ENCODE assay signal across 10 mouse cellular contexts in genomic region chr13:98390363-98390762, GRCm38 (mm10). TPM values are rescaled to one million over a fixed set of nuclear protein-coding genes. Genes with fewer than 3 reads are reported as not detected.
DNase-seq lines count a peak whose midpoint lies in the region; ATAC-seq and TF ChIP-seq lines count a peak whose summit lies in the region.
"Had no signal": no experiment of that assay in that cellular context is flagged by ENCODE, and none has a peak within 500 bp of the region (broad histone marks: within the 10 kb centered on the region; RNA-seq: fewer than 3 reads in every experiment).

No protein-coding gene starts in this region.

- no peak for TF ChIP-seq CTCF in intestine, postnatal 0 days (IDR thresholded peaks at IDR 0.05; ENCODE audit: low read depth)

- peaks cover 60% of the 10 kb centered on the region for H3K27me3 ChIP-seq in intestine, embryonic 14.5 days (replicated peaks; ENCODE audit: control insufficient read depth, insufficient read depth, low read length)
- H3K27me3 ChIP-seq in intestine, postnatal 0 days (replicated peaks; ENCODE audit: control insufficient read depth, insufficient read depth, low read length): peaks cover 55% of the 10 kb centered on the region
- H3K27me3 ChIP-seq in embryonic facial prominence, embryonic 15.5 days: peaks cover 46% of the 10 kb centered on the region
- peaks cover 42% of the 10 kb centered on the region for H3K27me3 ChIP-seq in hindbrain, embryonic 16.5 days (replicated peaks; ENCODE audit: control insufficient read depth, insufficient read depth, low read length)
- H3K27me3 ChIP-seq: CH12.LX had no signal

- ATAC-seq in intestine, embryonic 14.5 days (replicated peaks; ENCODE audit: low FRiP score, low TSS enrichment, low read depth): no peak
- ATAC-seq in intestine, postnatal 0 days: no peak
- ATAC-seq in embryonic facial prominence, embryonic 15.5 days (ENCODE audit: insufficient number of reproducible peaks, low FRiP score, low TSS enrichment, low read depth): no peak
- no peak for ATAC-seq in hindbrain, embryonic 16.5 days
- no peak for ATAC-seq in inflammation-experienced regulatory T-cells, adult 6 months

- no peak for DNase-seq in intestine, embryonic 14.5 days (ENCODE audit: low spot score)
- DNase-seq in neural tube, embryonic 10.5 days (ENCODE audit: extremely low spot score, low spot score): peak; percentile 44
- no peak for DNase-seq in spleen, postnatal 4 days (ENCODE audit: low spot score in 2 of 2)
- DNase-seq in ovary, postnatal 36 days (ENCODE audit: low spot score): no peak
- DNase-seq: left cerebral cortex, postnatal 4 days had no signal

- peak overlapping the region; percentile 88 for H3K4me2 ChIP-seq in intestine, embryonic 14.5 days (ENCODE audit: low read length)
- H3K4me2 ChIP-seq in intestine, postnatal 0 days (replicated peaks; ENCODE audit: low read depth): no peak overlapping the region
- peak overlapping the region; percentile 81 for H3K4me2 ChIP-seq in embryonic facial prominence, embryonic 15.5 days (replicated peaks)
- peak overlapping the region; percentile 95 for H3K4me2 ChIP-seq in hindbrain, embryonic 16.5 days (ENCODE audit: low read length)

- H3K9me3 ChIP-seq in intestine, embryonic 14.5 days (ENCODE audit: control insufficient read depth, low read length): 0 out of 2 replicates have a peak, but pooled peaks cover 4% of the 10 kb centered on the region
- H3K9me3 ChIP-seq in intestine, postnatal 0 days (ENCODE audit: control insufficient read depth): no peaks in the 10 kb centered on the region
- 0 out of 2 replicates have a peak, but pooled peaks cover 5% of the 10 kb centered on the region for H3K9me3 ChIP-seq in embryonic facial prominence, embryonic 15.5 days (replicated peaks)
- H3K9me3 ChIP-seq in hindbrain, embryonic 16.5 days (ENCODE audit: control insufficient read depth, low read length): peaks cover 5% of the 10 kb centered on the region

- no peak overlapping the region for H3K9ac ChIP-seq in intestine, embryonic 14.5 days (ENCODE audit: low read length)
- no peak overlapping the region for H3K9ac ChIP-seq in intestine, postnatal 0 days (ENCODE audit: low read depth, low read length)
- no peak overlapping the region for H3K9ac ChIP-seq in embryonic facial prominence, embryonic 15.5 days
- no peak overlapping the region for H3K9ac ChIP-seq in hindbrain, embryonic 16.5 days (ENCODE audit: low read depth, low read length)

- no peak overlapping the region for H3K27ac ChIP-seq in intestine, embryonic 14.5 days (ENCODE audit: low read depth)
- no peak overlapping the region for H3K27ac ChIP-seq in intestine, postnatal 0 days (ENCODE audit: low read depth, low read length)
- peak overlapping the region; percentile 68 for H3K27ac ChIP-seq in embryonic facial prominence, embryonic 15.5 days (replicated peaks)
- no peak overlapping the region for H3K27ac ChIP-seq in hindbrain, embryonic 16.5 days (ENCODE audit: low read depth, low read length)

- WGBS in intestine, embryonic 14.5 days: 20% methylated on average over 6 of the region's 6 CpGs
- WGBS in intestine, postnatal 0 days: 17% methylated on average over 6 of the region's 6 CpGs
- WGBS in embryonic facial prominence, embryonic 15.5 days: 23% methylated on average over 6 of the region's 6 CpGs
- WGBS in hindbrain, embryonic 16.5 days: 9% methylated on average over 6 of the region's 6 CpGs

- H3K4me1 ChIP-seq in intestine, embryonic 14.5 days (replicated peaks; ENCODE audit: control insufficient read depth, insufficient read depth, low read length): peaks cover 14% of the 10 kb centered on the region
- H3K4me1 ChIP-seq in intestine, postnatal 0 days (replicated peaks; ENCODE audit: control insufficient read depth, insufficient read depth, low read length): no peaks in the 10 kb centered on the region
- peaks cover 37% of the 10 kb centered on the region for H3K4me1 ChIP-seq in embryonic facial prominence, embryonic 15.5 days
- H3K4me1 ChIP-seq in hindbrain, embryonic 16.5 days (ENCODE audit: control insufficient read depth, insufficient read depth, low read depth, low read length): peaks cover 9% of the 10 kb centered on the region

- H3K4me3 ChIP-seq in intestine, embryonic 14.5 days (ENCODE audit: low read depth, low read length): peak overlapping the region; percentile 43; the same call in 1 of the 2 replicates
- H3K4me3 ChIP-seq in intestine, postnatal 0 days (ENCODE audit: low read depth, low read length): no peak overlapping the region
- H3K4me3 ChIP-seq in embryonic facial prominence, embryonic 15.5 days (replicated peaks): peak overlapping the region; percentile 43
- H3K4me3 ChIP-seq in hindbrain, embryonic 16.5 days (ENCODE audit: low read length): no peak overlapping the region

- H3K36me3 ChIP-seq in intestine, embryonic 14.5 days (ENCODE audit: control insufficient read depth, insufficient read depth, low read length): no peaks in the 10 kb centered on the region
- no peaks in the 10 kb centered on the region for H3K36me3 ChIP-seq in intestine, postnatal 0 days (ENCODE audit: control insufficient read depth, insufficient read depth)
- H3K36me3 ChIP-seq in embryonic facial prominence, embryonic 15.5 days: no peaks in the 10 kb centered on the region
- H3K36me3 ChIP-seq in hindbrain, embryonic 16.5 days (ENCODE audit: control insufficient read depth, insufficient read depth, low read length): no peaks in the 10 kb centered on the region

RNA-seq across cellular contexts. Expression of gene Foxd1, which starts 36.3 kb away (rescaled TPM):
- not detected in 2 replicates for polyA plus RNA-seq in intestine, embryonic 14.5 days (2014; fragmentation: Nextera tagmentation; extraction: Ambion mirVana)
- not detected in 2 replicates for polyA plus RNA-seq in intestine, postnatal 0 days (2015; fragmentation: Nextera tagmentation; extraction: Ambion mirVana)
- 3.0 and 3.1 TPM in 2 replicates for polyA plus RNA-seq in embryonic facial prominence, embryonic 15.5 days (2015; fragmentation: Nextera tagmentation; extraction: Ambion mirVana)
- polyA plus RNA-seq in hindbrain, embryonic 16.5 days (2015; fragmentation: Nextera tagmentation; extraction: Ambion mirVana): 0.43 and 0.75 TPM in 2 replicates
- polyA plus RNA-seq in inflammation-experienced regulatory T-cells, adult 6 months (2017; shearing (Covaris generic)): not detected

Comparison
In these comparisons a context has a peak if more than half of its experiments do, and no peak if none do; other contexts are left out.
1. H3K4me3 ChIP-seq: peak in intestine, embryonic 14.5 days (single experiment) and embryonic facial prominence, embryonic 15.5 days (single experiment); none in intestine, postnatal 0 days (single experiment) and hindbrain, embryonic 16.5 days (single experiment).